ENCODE assay signal across 8 mouse cellular contexts in the genomic region with DNA sequence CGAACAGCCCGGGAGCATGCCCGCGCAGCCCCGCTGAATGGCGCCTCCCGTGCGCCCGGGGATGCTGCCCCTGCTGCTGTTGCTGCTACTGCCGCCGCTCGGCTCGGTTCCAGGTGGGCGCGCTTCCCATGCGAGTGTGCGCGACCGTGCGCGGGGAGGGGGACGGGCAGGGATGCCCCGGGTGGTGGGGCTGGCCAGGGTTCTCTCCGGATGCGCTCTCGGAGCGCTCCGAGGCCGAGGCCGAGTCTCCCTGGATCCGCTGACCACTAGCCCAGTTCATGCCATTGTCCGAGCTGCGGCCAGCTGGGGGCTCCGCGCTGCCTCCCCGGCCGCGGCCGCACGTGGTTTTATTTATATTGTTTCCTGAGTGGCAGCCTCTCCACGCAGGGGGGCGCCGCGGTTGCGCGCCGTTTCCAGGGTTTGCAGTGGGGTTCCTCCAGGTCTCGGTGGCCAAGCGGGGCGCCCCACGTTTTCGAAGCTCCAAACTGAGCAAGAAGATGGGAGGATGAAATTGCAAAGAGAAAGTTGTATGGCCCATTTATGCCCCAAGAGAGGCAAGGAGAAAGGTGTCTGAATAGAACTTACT. TPM values are rescaled to one million over a fixed set of nuclear protein-coding genes. Genes with fewer than 3 reads are reported as not detected.
DNase-seq lines count a peak whose midpoint lies in the region; ATAC-seq and TF ChIP-seq lines count a peak whose summit lies in the region.

No protein-coding gene starts in this region.

- H3K4me3 ChIP-seq in kidney, postnatal 0 days (replicated peaks; ENCODE audit: low read depth, low read length), result peak overlapping the region; percentile 75
- H3K4me3 ChIP-seq in neural tube, embryonic 14.5 days (ENCODE audit: low read depth, low read length), result peak overlapping the region; percentile 71

- H3K9ac ChIP-seq in kidney, postnatal 0 days (ENCODE audit: low read depth, low read length), result peak overlapping the region; percentile 82
- peak overlapping the region; percentile 71 for H3K9ac ChIP-seq in neural tube, embryonic 14.5 days (replicated peaks; ENCODE audit: low read depth, low read length)

- peak overlapping the region; percentile 82 for H3K27ac ChIP-seq in kidney, postnatal 0 days
- peak overlapping the region; percentile 72 for H3K27ac ChIP-seq in neural tube, embryonic 14.5 days (ENCODE audit: low read depth, low read length)

- ATAC-seq in common myeloid progenitor, adult 5-6 weeks (replicated peaks; ENCODE audit: low read depth, poor library complexity, severe bottlenecking), result 0 out of 2 replicates have a peak, but pooled peaks have one; percentile 39
- ATAC-seq in granulocyte monocyte progenitor cell, adult 5-6 weeks (replicated peaks; ENCODE audit: poor library complexity, severe bottlenecking), result 0 out of 2 replicates have a peak, but pooled peaks have one; percentile 20
- ATAC-seq in kidney, postnatal 0 days (replicated peaks; ENCODE audit: low FRiP score, low read depth), result peak; percentile 74
- ATAC-seq in neural tube, embryonic 14.5 days (ENCODE audit: low read depth), result peak; percentile 87

- under 1% methylated on average over 50 of the region's 52 CpGs for WGBS in kidney, postnatal 0 days
- WGBS in neural tube, embryonic 14.5 days, result under 1% methylated on average over 50 of the region's 52 CpGs

- peak; percentile 15 for DNase-seq in urinary bladder, postnatal 14 days (ENCODE audit: low spot score)
- DNase-seq in urinary bladder, adult 2 months (ENCODE audit: low spot score), result no peak
- peak; percentile 75 for DNase-seq in kidney, postnatal 0 days (ENCODE audit: low spot score)
- DNase-seq in liver, result peak; percentile 22
- DNase-seq in thymus, postnatal 25 days, result peak; percentile 63

- H3K36me3 ChIP-seq in kidney, postnatal 0 days (ENCODE audit: insufficient read depth, low read length), result no peaks in the 10 kb centered on the region
- H3K36me3 ChIP-seq in neural tube, embryonic 14.5 days (ENCODE audit: control insufficient read depth, insufficient read depth, low read length), result no peaks in the 10 kb centered on the region

- H3K4me1 ChIP-seq in kidney, postnatal 0 days (replicated peaks; ENCODE audit: insufficient read depth, low read length), result peaks cover 18% of the 10 kb centered on the region
- H3K4me1 ChIP-seq in neural tube, embryonic 14.5 days (ENCODE audit: control insufficient read depth, insufficient read depth, low read length), result no peaks in the 10 kb centered on the region

- peak overlapping the region; percentile 99 for H3K4me2 ChIP-seq in kidney, postnatal 0 days (ENCODE audit: low read length)
- peak overlapping the region; percentile 100 for H3K4me2 ChIP-seq in neural tube, embryonic 14.5 days (ENCODE audit: low read depth, low read length)

- no peaks in the 10 kb centered on the region for H3K9me3 ChIP-seq in kidney, postnatal 0 days (replicated peaks; ENCODE audit: low read length)
- H3K9me3 ChIP-seq in neural tube, embryonic 14.5 days (ENCODE audit: control insufficient read depth, low read length), result no peaks in the 10 kb centered on the region

- no peak for TF ChIP-seq CTCF in kidney, postnatal 0 days (IDR thresholded peaks at IDR 0.05; ENCODE audit: low read depth)

- no peaks in the 10 kb centered on the region for H3K27me3 ChIP-seq in kidney, postnatal 0 days (ENCODE audit: insufficient read depth, low read length)
- peaks cover 3% of the 10 kb centered on the region; the same call in 1 of the 2 replicates for H3K27me3 ChIP-seq in neural tube, embryonic 14.5 days (ENCODE audit: control insufficient read depth, insufficient read depth, low read length)

RNA-seq across cellular contexts. Expression of a gene that starts 0.8 kb away (rescaled TPM):
- polyA plus RNA-seq in urinary bladder, adult 2 months (2012; rRNA removed), result 0.10 and 0.22 TPM in 2 replicates
- not detected in 2 replicates for total RNA-seq in common myeloid progenitor, adult 5-6 weeks (2017)
- total RNA-seq in granulocyte monocyte progenitor cell, adult 5-6 weeks (2014; fragmentation: Nextera tagmentation), result 0.17 TPM in 1 of 2 replicates, not detected in the other
- not detected in 2 replicates for total RNA-seq in granulocyte monocyte progenitor cell, adult 5-6 weeks (2017)
- polyA plus RNA-seq in kidney, postnatal 0 days (2015; fragmentation: Nextera tagmentation; extraction: Ambion mirVana), result 1.2 TPM in 2 replicates
- 0.43 and 0.80 TPM in 2 replicates for polyA plus RNA-seq in neural tube, embryonic 14.5 days (2014; fragmentation: Nextera tagmentation; extraction: Ambion mirVana)

Comparison
In these comparisons a context has a peak if more than half of its experiments do, and no peak if none do; other contexts are left out.
1. ATAC-seq: peak in every context shown above with its lines; median percentile 87 in neural tube, embryonic 14.5 days; 74 in kidney, postnatal 0 days; 39 in common myeloid progenitor, adult 5-6 weeks; 20 in granulocyte monocyte progenitor cell, adult 5-6 weeks.